Mouse (Mus musculus) hematopoietic stem cell, adult 5-6 weeks (primary cell): ENCODE data around the gene Mab21l2. TPM values are rescaled to one million over a fixed set of nuclear protein-coding genes. Genes with fewer than 3 reads are reported as not detected.

Experiments used
- ATAC-seq, 2 experiments: fragments of 125-278 bp in 1 of 2; replicated peaks in 1 of 2; 2 replicates each; pipeline ENCODE4 v1.8.0; 2016 to 2017; ENCODE audit warnings: inconsistent platforms in 2 of 2, mild to moderate bottlenecking in 2 of 2, moderate number of reproducible peaks in 2 of 2, low read depth in 1 of 2, moderate TSS enrichment in 1 of 2; ENCODE audit not compliant: low FRiP score in 2 of 2, poor library complexity in 2 of 2, severe bottlenecking in 2 of 2, insufficient read depth in 1 of 2, low TSS enrichment in 1 of 2
- total RNA-seq: library from RNA; stranded (forward); fragments of 172-1452, 232-1000 nt; gene quantifications from 2 replicates; pipeline ENCODE4 v1.2.3, GENCODE M21; 2017

Gene Mab21l2
- total RNA-seq: not detected in 2 replicates

GRCm38 (mm10) chr3:86548091-86549015 lies at the start of gene Mab21l2:
TSS of gene Mab21l2 (minus strand) at chr3:86548629.
- peak in 1 of 2 experiments; percentile 63; a peak in 3 of 4 replicates for ATAC-seq

- ATAC-seq: no peak
Measured at GRCm38 (mm10) chr3:86575312-86575711, 26.9 kb upstream of the Mab21l2 start.

GRCm38 (mm10) chr3:86572519-86573244 lies 24.3 kb upstream of the Mab21l2 start:
- no peak for ATAC-seq

GRCm38 (mm10) chr3:86571518-86571917 lies 23.1 kb upstream of the Mab21l2 start:
- no peak for ATAC-seq

- no peak for ATAC-seq
Measured at GRCm38 (mm10) chr3:86567312-86567711, 18.9 kb upstream of the Mab21l2 start.

GRCm38 (mm10) chr3:86561396-86561795 lies 13.0 kb upstream of the Mab21l2 start:
- no peak; a peak in 1 of 4 replicates for ATAC-seq

- no peak for ATAC-seq
Measured at GRCm38 (mm10) chr3:86561023-86561344, 12.6 kb upstream of the Mab21l2 start.

- ATAC-seq: no peak
Measured at GRCm38 (mm10) chr3:86560281-86561022, 12.0 kb upstream of the Mab21l2 start.

GRCm38 (mm10) chr3:86559635-86560034 lies 11.2 kb upstream of the Mab21l2 start:
- ATAC-seq: no peak

- ATAC-seq: no peak
Measured at GRCm38 (mm10) chr3:86558976-86559375, 10.5 kb upstream of the Mab21l2 start.

- no peak for ATAC-seq
Measured at GRCm38 (mm10) chr3:86552170-86552569, 3.7 kb upstream of the Mab21l2 start.

GRCm38 (mm10) chr3:86551011-86551728 lies 2.7 kb upstream of the Mab21l2 start:
- ATAC-seq: no peak

- no peak for ATAC-seq
Measured at GRCm38 (mm10) chr3:86550301-86551010, 2.0 kb upstream of the Mab21l2 start.

- ATAC-seq: peak; percentile 15 to 16; a peak in 1 of 4 replicates
Measured at GRCm38 (mm10) chr3:86547251-86547791, 1.1 kb downstream of the Mab21l2 start.

- ATAC-seq: peak; percentile 48 to 57
Measured at GRCm38 (mm10) chr3:86546471-86547250, 1.8 kb downstream of the Mab21l2 start.

- no peak for ATAC-seq
Measured at GRCm38 (mm10) chr3:86545945-86546344, 2.5 kb downstream of the Mab21l2 start.
